Mouse (Mus musculus) A20 (cell line): ENCODE results near the gene Snrpd2.

Source experiments
- DNase-seq: peaks from one replicate; pipeline ENCODE4 v3.0.0-alpha.2; 2011; ENCODE audit warnings: low read depth, low spot score

Snrpd2 gene

GRCm38 (mm10) chr7:19149626-19150025, at the start of gene Snrpd2:
Gene Snrpd2 (plus strand): TSS chr7:19149722.
- DNase-seq = peak; percentile 97

GRCm38 (mm10) chr7:19100290-19100689, 49.2 kb upstream of the Snrpd2 start:
- no peak for DNase-seq

GRCm38 (mm10) chr7:19103741-19104140, 45.8 kb upstream of the Snrpd2 start:
- no peak for DNase-seq

- DNase-seq = no peak
These were observed 45.0 kb upstream of the Snrpd2 start for GRCm38 (mm10) chr7:19104486-19104885.

GRCm38 (mm10) chr7:19107436-19107835, 42.1 kb upstream of the Snrpd2 start:
- no peak for DNase-seq

- no peak for DNase-seq
These were observed 40.0 kb upstream of the Snrpd2 start for GRCm38 (mm10) chr7:19109565-19109964.

GRCm38 (mm10) chr7:19118028-19118771, 31.3 kb upstream of the Snrpd2 start, which contains the start of gene Gm4969:
Gene Gm4969 (minus strand): TSS chr7:19118368.
- DNase-seq = no peak

GRCm38 (mm10) chr7:19119083-19119482, 30.4 kb upstream of the Snrpd2 start:
- no peak for DNase-seq

- DNase-seq = peak; percentile 96
These were observed 29.7 kb upstream of the Snrpd2 start, which contains the start of gene Fbxo46 for GRCm38 (mm10) chr7:19119631-19120429. Gene Fbxo46 (plus strand): TSS chr7:19119859.

GRCm38 (mm10) chr7:19121686-19122085, 27.8 kb upstream of the Snrpd2 start:
- DNase-seq = no peak

- no peak for DNase-seq
These were observed 24.8 kb upstream of the Snrpd2 start for GRCm38 (mm10) chr7:19124713-19125112.

- DNase-seq = no peak
These were observed 21.8 kb upstream of the Snrpd2 start for GRCm38 (mm10) chr7:19127744-19128143.

GRCm38 (mm10) chr7:19129396-19129795, 20.1 kb upstream of the Snrpd2 start:
- DNase-seq = no peak

- DNase-seq = peak; percentile 44
These were observed 18.9 kb upstream of the Snrpd2 start for GRCm38 (mm10) chr7:19130657-19131056.

- DNase-seq = peak; percentile 95
These were observed 18.1 kb upstream of the Snrpd2 start for GRCm38 (mm10) chr7:19131324-19131848.

GRCm38 (mm10) chr7:19136168-19136567, 13.4 kb upstream of the Snrpd2 start:
- no peak for DNase-seq

- DNase-seq = no peak
These were observed 12.7 kb upstream of the Snrpd2 start for GRCm38 (mm10) chr7:19136673-19137334.

GRCm38 (mm10) chr7:19137380-19137779, 12.1 kb upstream of the Snrpd2 start:
- peak; percentile 70 for DNase-seq

GRCm38 (mm10) chr7:19146793-19147192, 2.7 kb upstream of the Snrpd2 start:
- DNase-seq = no peak

- DNase-seq = no peak
These were observed 2.0 kb upstream of the Snrpd2 start for GRCm38 (mm10) chr7:19147497-19148045.

GRCm38 (mm10) chr7:19148180-19148874, 1.2 kb upstream of the Snrpd2 start:
- no peak for DNase-seq
